ENCODE assay signal across 8 mouse cellular contexts in genomic region chrX:152172487-152172935, GRCm38 (mm10). TPM values are rescaled to one million over a fixed set of nuclear protein-coding genes. Genes with fewer than 3 reads are reported as not detected.
A peak's percentile ranks its signal among the peaks of the same experiment; 100 is the strongest.
DNase-seq lines count a peak whose midpoint lies in the region; ATAC-seq and TF ChIP-seq lines count a peak whose summit lies in the region.

No protein-coding gene starts in this region.

- TF ChIP-seq CTCF in layer of hippocampus, adult 2 months (conservative IDR thresholded peaks at IDR 0.05): no peak

- no peak overlapping the region for H3K4me3 ChIP-seq in layer of hippocampus, adult 2 months
- H3K4me3 ChIP-seq in heart, embryonic 13.5 days: no peak overlapping the region

- 18% methylated on average over 3 of the region's 3 CpGs for WGBS in heart, embryonic 13.5 days

- H3K4me2 ChIP-seq in heart, embryonic 13.5 days: peak overlapping the region; percentile 13; the same call in 1 of the 2 replicates

- intact Hi-C loops in left cerebral cortex, postnatal 14 days (cut with DNase I): no loop called here

- 0 out of 2 replicates have a peak overlapping the region, but pooled peaks have one; percentile 37 for H3K9ac ChIP-seq in heart, embryonic 13.5 days

- H3K9me3 ChIP-seq in heart, embryonic 13.5 days: no peaks in the 10 kb centered on the region

- H3K27me3 ChIP-seq in heart, embryonic 13.5 days (replicated peaks): peaks cover 81% of the 10 kb centered on the region

- peak in 1 of 2 experiments; percentile 18 for DNase-seq in layer of hippocampus, adult 2 months (ENCODE audit: low spot score in 2 of 2)
- no peak for DNase-seq in layer of hippocampus, postnatal 25 days (ENCODE audit: extremely low spot score in 1 of 2, low spot score in 1 of 2)
- DNase-seq in Muller cell, postnatal 12 days (ENCODE audit: inconsistent ontology term): peak; percentile 81
- peak; percentile 38 to 46 for DNase-seq in cerebellum, postnatal 36 days
- peak; percentile 33 to 46 for DNase-seq in left cerebral cortex, postnatal 14 days (ENCODE audit: low spot score in 2 of 2)
- DNase-seq in skeletal muscle tissue, adult 2 months (ENCODE audit: low read depth, low spot score): peak; percentile 55

- H3K36me3 ChIP-seq in heart, embryonic 13.5 days: no peaks in the 10 kb centered on the region

- H3K27ac ChIP-seq in layer of hippocampus, adult 2 months: peak overlapping the region; percentile 71
- H3K27ac ChIP-seq in heart, embryonic 13.5 days (replicated peaks): peak overlapping the region; percentile 84

- peaks cover 50% of the 10 kb centered on the region for H3K4me1 ChIP-seq in heart, embryonic 13.5 days

- peak; percentile 49; the same call in 1 of the 2 replicates for ATAC-seq in heart, embryonic 13.5 days (ENCODE audit: extremely low read depth, insufficient number of reproducible peaks, low FRiP score, low TSS enrichment)
- no peak for ATAC-seq in erythroid progenitor cell, adult 5-6 weeks (replicated peaks; ENCODE audit: low FRiP score, poor library complexity, severe bottlenecking)

RNA-seq across cellular contexts. Expression of gene Iqsec2, which starts 28.4 kb away (rescaled TPM):
- 100 to 1,000 TPM; 177 to 179 TPM for total RNA-seq in layer of hippocampus, adult 2 months (2021)
- total RNA-seq in layer of hippocampus, postnatal 25 days (2021): 100 to 1,000 TPM; 157 to 181 TPM
- 31.3 and 34.1 TPM in 2 replicates for polyA plus RNA-seq in heart, embryonic 13.5 days (2015; fragmentation: Nextera tagmentation; extraction: Ambion mirVana)
- total RNA-seq in left cerebral cortex, postnatal 14 days (2021): 100 to 1,000 TPM; 147 to 149 TPM
- 2.1 TPM in 1 of 2 replicates, not detected in the other for total RNA-seq in erythroid progenitor cell, adult 5-6 weeks (2015; ENCODE audit: low replicate concordance)
- total RNA-seq in erythroid progenitor cell, adult 5-6 weeks (2017; ENCODE audit: low replicate concordance): under 0.01 TPM in 1 of 2 replicates, not detected in the other

Comparison
In these comparisons a context has a peak if more than half of its experiments do, and no peak if none do; other contexts are left out.
1. DNase-seq: peak in Muller cell, postnatal 12 days (single experiment), cerebellum, postnatal 36 days (2 of 2), left cerebral cortex, postnatal 14 days (2 of 2) and skeletal muscle tissue, adult 2 months (single experiment); none in layer of hippocampus, postnatal 25 days (0 of 2).
2. RNA of gene Iqsec2, which starts 28.4 kb away (total RNA-seq): 157 to 181 TPM in layer of hippocampus, postnatal 25 days, 177 to 179 TPM in layer of hippocampus, adult 2 months and 147 to 149 TPM in left cerebral cortex, postnatal 14 days; under 0.01 to 2.1 TPM in erythroid progenitor cell, adult 5-6 weeks; every median in the first group is over 10 times any median in the second.